Mouse (Mus musculus): ENCODE results near the gene Thra. TPM values are rescaled to one million over a fixed set of nuclear protein-coding genes. Genes with fewer than 3 reads are reported as not detected.
A peak's percentile ranks its signal among the peaks of the same experiment; 100 is the strongest.

The Thra gene
- polyA plus RNA-seq, 1 experiment from 2014 or later, result 28.0 TPM

DNA sequence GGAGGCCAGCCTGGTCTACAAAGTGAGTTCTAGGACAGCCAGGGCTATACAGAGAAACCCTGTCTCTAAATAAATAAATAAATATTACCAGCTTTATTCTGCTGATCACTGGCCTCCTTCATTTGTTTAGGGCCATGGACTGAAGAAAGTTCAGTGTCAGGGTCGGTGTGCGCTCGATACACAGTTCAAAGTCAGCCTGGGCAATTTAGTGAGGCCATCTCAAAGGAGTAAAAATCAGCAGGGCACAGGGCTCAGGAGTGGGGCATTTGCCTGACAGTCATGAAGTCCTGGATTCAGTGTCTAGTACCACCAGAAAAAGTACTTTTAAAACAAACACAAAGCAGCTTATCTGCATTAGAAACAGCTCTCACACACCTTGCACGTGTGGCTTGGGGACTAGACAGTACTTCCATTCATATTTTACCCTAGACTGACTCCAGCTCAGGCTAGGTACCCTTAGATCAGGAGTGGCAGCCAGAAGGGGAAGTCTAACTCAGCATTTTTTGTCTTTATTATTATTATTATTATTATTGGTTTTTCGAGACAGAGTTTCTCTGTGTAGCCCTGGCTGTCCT, 50.3 kb downstream of the Thra start:
- ATAC-seq (ENCODE audit: low FRiP score, low TSS enrichment), result no peak
- Histone ChIP-seq H3K4me3 (ENCODE audit: low read length) (no peak overlapping the region), H3K9me3 (ENCODE audit: control insufficient read depth, low read length) (no peaks in the 10 kb centered on the region), H3K4me1 (ENCODE audit: control insufficient read depth, insufficient read depth, low read length) (peaks cover 38% of the 10 kb centered on the region), H3K36me3 (ENCODE audit: control insufficient read depth, insufficient read depth, low read length) (no peaks in the 10 kb centered on the region; the same call in 1 of the 2 replicates), H3K4me2 (replicated peaks; ENCODE audit: low read depth, low read length) (no peak overlapping the region), H3K27me3 (ENCODE audit: control insufficient read depth, insufficient read depth, low read length) (no peaks in the 10 kb centered on the region), H3K27ac (ENCODE audit: low read depth, low read length) (no peak overlapping the region), H3K9ac (ENCODE audit: low read depth, low read length) (no peak overlapping the region)
- 85% methylated on average over 5 of the region's 5 CpGs for WGBS

GRCm38 (mm10) chr11:98791448-98791847, 51.0 kb downstream of the Thra start:
- 82% methylated on average over 1 of the region's 1 CpGs for WGBS
- H3K4me1 ChIP-seq (ENCODE audit: control insufficient read depth, insufficient read depth, low read length), result peaks cover 32% of the 10 kb centered on the region

DNA sequence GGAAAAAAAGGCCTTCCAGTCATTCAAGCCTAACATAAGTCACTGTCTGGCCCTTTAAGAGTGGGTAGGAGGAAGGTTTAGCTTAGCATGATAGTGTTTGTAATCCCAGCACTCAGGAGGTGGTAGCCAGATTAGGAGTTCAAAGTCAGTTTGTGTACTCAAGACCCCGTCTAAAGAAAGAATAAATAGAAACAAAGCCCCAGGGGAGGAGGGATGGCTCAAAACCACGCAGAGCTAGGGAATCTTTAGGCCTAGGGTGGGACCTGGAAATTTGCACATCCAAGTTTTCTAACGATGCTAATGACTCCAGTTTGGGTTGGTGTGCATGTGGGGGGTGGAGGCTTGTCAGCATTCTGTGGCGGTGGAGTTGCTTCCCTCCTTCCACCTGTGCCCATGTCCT, 51.6 kb downstream of the Thra start:
- Histone ChIP-seq H3K27ac (ENCODE audit: low read depth, low read length) (no peak overlapping the region), H3K9me3 (ENCODE audit: control insufficient read depth, low read length) (no peaks in the 10 kb centered on the region), H3K9ac (ENCODE audit: low read depth, low read length) (no peak overlapping the region), H3K4me2 (replicated peaks; ENCODE audit: low read depth, low read length) (no peak overlapping the region), H3K4me3 (ENCODE audit: low read length) (no peak overlapping the region), H3K36me3 (ENCODE audit: control insufficient read depth, insufficient read depth, low read length) (no peaks in the 10 kb centered on the region; the same call in 1 of the 2 replicates), H3K27me3 (ENCODE audit: control insufficient read depth, insufficient read depth, low read length) (no peaks in the 10 kb centered on the region), H3K4me1 (ENCODE audit: control insufficient read depth, insufficient read depth, low read length) (peaks cover 27% of the 10 kb centered on the region)
- WGBS, result 17% methylated on average over 4 of the region's 4 CpGs
- ATAC-seq (ENCODE audit: low FRiP score, low TSS enrichment), result no peak

More at GRCm38 (mm10) chr11:98791448-98791847, 51.0 kb downstream of the Thra start:
- Histone ChIP-seq H3K36me3 (ENCODE audit: control insufficient read depth, insufficient read depth, low read length) (no peaks in the 10 kb centered on the region; the same call in 1 of the 2 replicates), H3K4me2 (replicated peaks; ENCODE audit: low read depth, low read length) (no peak overlapping the region), H3K9me3 (ENCODE audit: control insufficient read depth, low read length) (no peaks in the 10 kb centered on the region), H3K4me3 (ENCODE audit: low read length) (no peak overlapping the region), H3K27ac (ENCODE audit: low read depth, low read length) (no peak overlapping the region), H3K27me3 (ENCODE audit: control insufficient read depth, insufficient read depth, low read length) (no peaks in the 10 kb centered on the region), H3K9ac (ENCODE audit: low read depth, low read length) (no peak overlapping the region)
- ATAC-seq (ENCODE audit: low FRiP score, low TSS enrichment), result no peak

- Histone ChIP-seq H3K27me3 (ENCODE audit: control insufficient read depth, insufficient read depth, low read length) (no peaks in the 10 kb centered on the region), H3K27ac (ENCODE audit: low read depth, low read length) (peak overlapping the region; percentile 99), H3K9ac (ENCODE audit: low read depth, low read length) (peak overlapping the region; percentile 97), H3K4me1 (ENCODE audit: control insufficient read depth, insufficient read depth, low read length) (peaks cover 37% of the 10 kb centered on the region), H3K4me3 (ENCODE audit: low read length) (peak overlapping the region; percentile 100), H3K36me3 (ENCODE audit: control insufficient read depth, insufficient read depth, low read length) (peaks cover 13% of the 10 kb centered on the region), H3K9me3 (ENCODE audit: control insufficient read depth, low read length) (no peaks in the 10 kb centered on the region), H3K4me2 (replicated peaks; ENCODE audit: low read depth, low read length) (peak overlapping the region; percentile 59)
- under 1% methylated on average over 23 of the region's 30 CpGs for WGBS
- ATAC-seq (ENCODE audit: low FRiP score, low TSS enrichment), result peak; percentile 68
These were observed 54.1 kb downstream of the Thra start for GRCm38 (mm10) chr11:98794469-98795014.

DNA sequence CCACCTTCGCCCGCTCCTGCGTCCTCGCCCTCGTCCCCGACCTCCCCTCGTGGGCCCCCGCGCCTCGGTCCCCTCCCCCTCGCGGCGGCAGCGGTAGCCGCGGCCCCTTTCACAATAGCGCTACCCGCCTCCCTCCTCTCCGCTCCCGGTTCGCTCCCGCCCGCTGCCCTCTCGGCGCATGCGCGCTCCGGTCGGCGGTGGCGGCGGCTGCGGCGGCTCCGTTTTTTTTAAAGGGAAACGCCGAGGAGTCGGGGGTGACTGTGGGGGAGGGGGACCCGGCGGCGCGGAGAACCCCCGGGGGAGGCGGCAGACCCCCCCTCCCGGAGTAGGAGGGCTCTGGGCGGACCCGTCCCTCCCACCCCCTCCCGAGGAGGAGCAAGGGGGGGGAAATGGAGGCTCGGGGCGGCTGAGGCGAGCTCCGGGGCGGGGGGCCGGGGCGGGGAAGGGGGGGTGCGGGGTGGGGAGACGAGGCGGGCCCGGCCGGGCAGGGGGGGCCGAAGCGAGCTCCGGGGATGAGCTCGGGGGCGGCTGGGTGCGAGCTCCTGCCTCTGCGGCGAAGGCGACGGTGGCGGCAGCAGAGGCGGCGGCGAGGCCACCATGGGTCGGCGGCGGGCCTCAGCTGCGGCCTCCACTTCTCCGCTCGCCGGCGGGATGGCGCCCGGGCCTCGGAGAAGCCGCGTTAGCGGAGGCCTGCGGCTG, 54.7 kb downstream of the Thra start, which contains the start of gene Msl1:
Msl1 (plus strand) TSS at position 502 of the 699 bp plus-strand sequence.
- peaks cover 37% of the 10 kb centered on the region for H3K4me1 ChIP-seq (ENCODE audit: control insufficient read depth, insufficient read depth, low read length)
- H3K27ac ChIP-seq (ENCODE audit: low read depth, low read length), result peak within 1 kb of the TSS; percentile 99
- H3K9ac ChIP-seq (ENCODE audit: low read depth, low read length), result peak within 1 kb of the TSS; percentile 97
- no peaks in the 10 kb centered on the region for H3K9me3 ChIP-seq (ENCODE audit: control insufficient read depth, low read length)
- H3K4me2 ChIP-seq (replicated peaks; ENCODE audit: low read depth, low read length), result peak within 1 kb of the TSS; percentile 59
- peak within 1 kb of the TSS; percentile 100 for H3K4me3 ChIP-seq (ENCODE audit: low read length)
- H3K27me3 ChIP-seq (ENCODE audit: control insufficient read depth, insufficient read depth, low read length), result no peaks in the 10 kb centered on the region
- WGBS, result under 1% methylated on average over 52 of the region's 89 CpGs
- peaks cover 19% of the 10 kb centered on the region for H3K36me3 ChIP-seq (ENCODE audit: control insufficient read depth, insufficient read depth, low read length)
- ATAC-seq (ENCODE audit: low FRiP score, low TSS enrichment), result peak; percentile 47

DNA sequence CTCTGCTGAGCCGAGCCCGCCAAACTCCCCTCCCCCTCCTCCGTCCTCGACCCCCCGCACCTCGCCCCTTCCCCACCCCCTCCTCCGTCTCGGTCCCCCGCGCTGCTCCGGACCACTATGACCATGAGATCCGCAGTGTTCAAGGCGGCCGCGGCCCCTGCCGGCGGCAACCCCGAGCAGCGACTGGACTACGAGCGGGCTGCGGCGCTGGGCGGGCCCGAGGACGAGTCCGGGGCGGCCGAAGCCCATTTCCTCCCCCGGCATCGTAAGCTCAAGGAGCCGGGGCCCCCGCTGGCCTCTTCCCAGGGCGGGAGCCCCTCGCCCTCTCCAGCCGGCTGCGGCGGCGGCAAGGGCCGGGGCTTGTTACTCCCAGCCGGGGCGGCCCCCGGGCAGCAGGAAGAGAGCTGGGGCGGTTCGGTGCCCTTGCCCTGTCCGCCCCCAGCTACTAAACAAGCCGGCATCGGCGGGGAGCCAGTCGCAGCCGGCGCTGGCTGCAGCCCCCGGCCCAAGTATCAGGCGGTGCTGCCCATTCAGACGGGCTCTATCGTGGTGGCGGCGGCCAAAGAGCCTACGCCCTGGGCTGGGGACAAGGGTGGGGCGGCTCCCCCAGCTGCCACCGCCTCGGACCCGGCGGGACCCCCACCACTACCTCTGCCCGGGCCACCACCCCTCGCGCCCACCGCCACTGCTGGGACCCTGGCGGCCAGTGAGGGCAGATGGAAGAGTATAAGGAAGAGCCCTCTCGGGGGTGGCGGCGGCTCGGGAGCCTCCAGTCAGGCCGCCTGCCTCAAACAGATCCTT, 55.5 kb downstream of the Thra start:
- Histone ChIP-seq H3K9me3 (ENCODE audit: control insufficient read depth, low read length) (no peaks in the 10 kb centered on the region), H3K27me3 (ENCODE audit: control insufficient read depth, insufficient read depth, low read length) (no peaks in the 10 kb centered on the region), H3K27ac (ENCODE audit: low read depth, low read length) (peak overlapping the region; percentile 99), H3K4me3 (ENCODE audit: low read length) (peak overlapping the region; percentile 100), H3K9ac (ENCODE audit: low read depth, low read length) (peak overlapping the region; percentile 97), H3K4me2 (replicated peaks; ENCODE audit: low read depth, low read length) (peak overlapping the region; percentile 59), H3K4me1 (ENCODE audit: control insufficient read depth, insufficient read depth, low read length) (peaks cover 37% of the 10 kb centered on the region), H3K36me3 (ENCODE audit: control insufficient read depth, insufficient read depth, low read length) (peaks cover 26% of the 10 kb centered on the region)
- ATAC-seq (ENCODE audit: low FRiP score, low TSS enrichment), result peak; percentile 30
- 2% methylated on average over 51 of the region's 74 CpGs for WGBS

DNA sequence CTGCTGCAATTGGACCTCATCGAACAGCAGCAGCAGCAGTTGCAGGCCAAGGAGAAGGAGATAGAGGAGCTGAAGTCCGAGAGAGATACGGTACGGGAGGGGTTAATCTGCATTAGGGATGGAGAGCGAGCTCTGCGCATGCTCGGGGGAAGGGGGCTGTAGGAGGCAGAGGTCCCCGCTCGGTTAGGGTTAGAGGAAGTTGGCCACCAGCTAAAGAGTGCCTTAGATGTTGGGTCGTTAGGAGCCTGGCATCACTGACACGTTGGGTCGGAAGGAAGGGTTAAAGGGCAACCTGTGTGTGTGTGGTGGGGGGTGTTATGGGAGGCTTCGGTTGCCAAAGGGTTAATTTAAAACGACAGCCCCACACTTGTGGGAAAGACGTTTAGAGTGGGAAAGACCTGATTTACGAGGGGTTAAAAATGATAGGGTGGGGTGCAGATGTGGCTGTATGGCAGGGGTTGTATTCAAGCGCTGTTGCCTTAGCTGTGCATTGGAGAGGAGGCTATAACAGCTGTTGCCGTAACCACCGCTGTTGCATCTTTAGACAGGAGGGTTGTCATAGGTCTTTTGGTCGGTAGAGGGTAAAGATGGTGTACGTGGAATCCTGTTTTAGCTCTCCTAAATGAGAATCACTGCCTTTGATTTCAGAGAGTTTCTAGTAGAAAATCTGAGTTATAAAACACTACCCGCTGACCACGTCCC, 56.2 kb downstream of the Thra start:
- peak overlapping the region; percentile 99 for H3K27ac ChIP-seq (ENCODE audit: low read depth, low read length)
- 2% methylated on average over 23 of the region's 23 CpGs for WGBS
- peaks cover 34% of the 10 kb centered on the region for H3K36me3 ChIP-seq (ENCODE audit: control insufficient read depth, insufficient read depth, low read length)
- H3K9ac ChIP-seq (ENCODE audit: low read depth, low read length), result peak overlapping the region; percentile 97
- no peaks in the 10 kb centered on the region for H3K27me3 ChIP-seq (ENCODE audit: control insufficient read depth, insufficient read depth, low read length)
- peak overlapping the region; percentile 100 for H3K4me3 ChIP-seq (ENCODE audit: low read length)
- H3K4me2 ChIP-seq (replicated peaks; ENCODE audit: low read depth, low read length), result peak overlapping the region; percentile 59
- H3K4me1 ChIP-seq (ENCODE audit: control insufficient read depth, insufficient read depth, low read length), result peaks cover 37% of the 10 kb centered on the region
- peak; percentile 32 for ATAC-seq (ENCODE audit: low FRiP score, low TSS enrichment)
- H3K9me3 ChIP-seq (ENCODE audit: control insufficient read depth, low read length), result no peaks in the 10 kb centered on the region

DNA sequence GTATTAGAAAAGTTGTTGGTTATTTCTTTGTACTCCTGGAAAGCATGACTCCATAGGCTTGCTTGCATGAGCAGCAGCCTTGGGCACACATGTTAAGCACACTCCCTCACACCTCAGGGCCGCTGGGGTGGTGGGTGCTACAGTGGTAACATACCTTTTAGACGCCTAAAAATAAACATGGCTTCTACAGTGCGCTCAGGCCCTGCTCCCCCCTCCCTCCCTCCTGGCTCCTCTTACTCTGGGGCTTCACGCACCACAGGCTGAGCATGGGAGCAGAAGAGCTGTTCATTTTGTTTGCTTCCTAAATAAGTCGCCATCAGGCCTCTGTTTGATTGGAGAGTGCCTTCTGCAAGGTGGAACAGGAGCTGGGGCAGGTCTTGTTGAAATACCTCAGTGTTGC, 56.9 kb downstream of the Thra start:
- Histone ChIP-seq H3K27ac (ENCODE audit: low read depth, low read length) (peak overlapping the region; percentile 99; the same call in 1 of the 2 replicates), H3K4me3 (ENCODE audit: low read length) (peak overlapping the region; percentile 100), H3K36me3 (ENCODE audit: control insufficient read depth, insufficient read depth, low read length) (peaks cover 40% of the 10 kb centered on the region), H3K4me1 (ENCODE audit: control insufficient read depth, insufficient read depth, low read length) (peaks cover 33% of the 10 kb centered on the region), H3K4me2 (replicated peaks; ENCODE audit: low read depth, low read length) (peak overlapping the region; percentile 59), H3K27me3 (ENCODE audit: control insufficient read depth, insufficient read depth, low read length) (no peaks in the 10 kb centered on the region), H3K9ac (ENCODE audit: low read depth, low read length) (peak overlapping the region; percentile 97; the same call in 1 of the 2 replicates), H3K9me3 (ENCODE audit: control insufficient read depth, low read length) (no peaks in the 10 kb centered on the region)
- no peak for ATAC-seq (ENCODE audit: low FRiP score, low TSS enrichment)
- WGBS, result 3% methylated on average over 5 of the region's 5 CpGs
